Mouse (Mus musculus): ENCODE results near the gene Myo1b.

The Myo1b gene

GRCm38 (mm10) chr1:51795586-51796309, 120.1 kb downstream of the Myo1b start:
- DNase-seq (ENCODE audit: low read depth, low spot score), result no peak

GRCm38 (mm10) chr1:51789269-51789668, 126.6 kb downstream of the Myo1b start:
- no peak for DNase-seq (ENCODE audit: low read depth, low spot score)

- DNase-seq (ENCODE audit: low read depth, low spot score), result no peak
Observed at GRCm38 (mm10) chr1:51782091-51782490, 133.8 kb downstream of the Myo1b start.

- DNase-seq (ENCODE audit: low read depth, low spot score), result no peak
Observed at GRCm38 (mm10) chr1:51780357-51780756, 135.5 kb downstream of the Myo1b start.

- no peak for DNase-seq (ENCODE audit: low read depth, low spot score)
Observed at GRCm38 (mm10) chr1:51778241-51778640, 137.6 kb downstream of the Myo1b start.

- DNase-seq (ENCODE audit: low read depth, low spot score), result no peak
Observed at GRCm38 (mm10) chr1:51770504-51770871, 145.4 kb downstream of the Myo1b start.

- no peak for DNase-seq (ENCODE audit: low read depth, low spot score)
Observed at GRCm38 (mm10) chr1:51769815-51770503, 145.9 kb downstream of the Myo1b start.

- DNase-seq (ENCODE audit: low read depth, low spot score), result no peak
Observed at GRCm38 (mm10) chr1:51766271-51766670, 149.6 kb downstream of the Myo1b start.

- no peak for DNase-seq (ENCODE audit: low read depth, low spot score)
Observed at GRCm38 (mm10) chr1:51765156-51765555, 150.7 kb downstream of the Myo1b start.

GRCm38 (mm10) chr1:51759657-51760056, 156.2 kb downstream of the Myo1b start:
- no peak for DNase-seq (ENCODE audit: low read depth, low spot score)

GRCm38 (mm10) chr1:51758326-51759109, 157.4 kb downstream of the Myo1b start:
- no peak for DNase-seq (ENCODE audit: low read depth, low spot score)

- DNase-seq (ENCODE audit: low read depth, low spot score), result no peak
Observed at GRCm38 (mm10) chr1:51753621-51754020, 162.2 kb downstream of the Myo1b start.

GRCm38 (mm10) chr1:51751006-51751405, 164.9 kb downstream of the Myo1b start:
- DNase-seq (ENCODE audit: low read depth, low spot score), result no peak

GRCm38 (mm10) chr1:51748306-51748705, 167.6 kb downstream of the Myo1b start:
- no peak for DNase-seq (ENCODE audit: low read depth, low spot score)

GRCm38 (mm10) chr1:51747494-51747893, 168.4 kb downstream of the Myo1b start:
- DNase-seq (ENCODE audit: low read depth, low spot score), result peak; percentile 31

GRCm38 (mm10) chr1:51746711-51747240, 169.1 kb downstream of the Myo1b start:
- no peak for DNase-seq (ENCODE audit: low read depth, low spot score)

GRCm38 (mm10) chr1:51743756-51744425, 172.0 kb downstream of the Myo1b start:
- no peak for DNase-seq (ENCODE audit: low read depth, low spot score)

- DNase-seq (ENCODE audit: low read depth, low spot score), result no peak
Observed at GRCm38 (mm10) chr1:51742586-51742985, 173.3 kb downstream of the Myo1b start.

- DNase-seq (ENCODE audit: low read depth, low spot score), result no peak
Observed at GRCm38 (mm10) chr1:51740626-51741231, 175.1 kb downstream of the Myo1b start.

- no peak for DNase-seq (ENCODE audit: low read depth, low spot score)
Observed at GRCm38 (mm10) chr1:51739252-51739852, 176.5 kb downstream of the Myo1b start.

- DNase-seq (ENCODE audit: low read depth, low spot score), result no peak
Observed at GRCm38 (mm10) chr1:51736822-51737221, 179.0 kb downstream of the Myo1b start.

Measured in WW6 (cell line).